Mouse (Mus musculus): ENCODE data around the gene Cep112.
A peak's percentile ranks its signal among the peaks of the same experiment; 100 is the strongest.

Gene Cep112

GRCm38 (mm10) chr11:108447148-108447547, 22.2 kb downstream of the Cep112 start:
- DNase-seq (ENCODE audit: low spot score in 2 of 2), result no peak

- DNase-seq (ENCODE audit: low spot score in 2 of 2), result peak in 1 of 2 experiments; percentile 39
These were observed 24.8 kb downstream of the Cep112 start for GRCm38 (mm10) chr11:108449811-108450210.

DNA sequence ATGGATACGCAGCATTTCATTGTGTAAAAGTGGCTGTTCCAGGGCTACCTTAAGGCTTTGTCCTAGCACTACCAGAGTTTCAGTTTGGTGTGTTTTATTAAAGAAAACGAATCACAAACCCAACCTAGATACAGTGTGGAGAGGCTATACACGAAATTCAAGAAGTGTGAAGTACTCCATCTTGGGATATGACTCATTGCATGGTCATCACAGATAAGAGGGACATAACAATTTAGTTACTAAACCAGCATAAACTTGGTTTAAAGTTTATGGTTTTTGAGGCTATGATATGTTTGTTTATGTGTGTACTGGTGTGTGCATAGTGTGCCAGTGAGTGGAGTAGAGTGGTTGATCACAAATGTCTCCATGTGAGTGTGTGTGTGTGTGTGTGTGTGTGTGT, 34.6 kb downstream of the Cep112 start:
- no peak for DNase-seq (ENCODE audit: low spot score in 2 of 2)

GRCm38 (mm10) chr11:108464138-108464537, 39.1 kb downstream of the Cep112 start:
- peak; percentile 5 to 53 for DNase-seq (ENCODE audit: low spot score in 2 of 2)

DNA sequence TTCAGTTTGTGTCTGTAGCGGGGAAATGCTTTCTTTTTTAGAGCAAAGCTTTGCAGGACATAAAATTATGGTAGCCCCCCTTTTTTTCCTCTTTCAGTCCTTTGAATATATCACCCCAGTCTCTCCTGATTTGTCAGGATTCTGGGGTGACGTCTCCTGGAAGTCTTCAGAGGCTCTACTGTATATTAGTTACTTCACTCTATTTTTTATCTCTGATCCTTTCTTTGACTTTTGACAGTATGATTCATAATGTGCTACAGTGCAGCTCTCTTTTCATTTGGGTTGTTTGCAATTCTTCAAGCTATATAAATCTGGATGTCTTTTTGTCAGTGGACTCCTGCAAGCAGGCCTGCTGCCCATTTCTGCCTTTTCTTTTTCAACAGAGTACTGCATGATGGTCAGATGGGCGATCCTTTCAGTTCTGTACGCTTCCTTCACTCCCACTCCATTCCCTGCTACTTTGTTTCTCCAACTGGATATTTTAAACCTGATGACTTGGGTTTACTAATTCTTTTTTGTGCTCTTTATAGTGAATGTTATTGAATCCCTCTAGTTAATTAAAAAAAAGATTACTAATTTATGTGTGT, 39.8 kb downstream of the Cep112 start:
- no peak for DNase-seq (ENCODE audit: low spot score in 2 of 2)

GRCm38 (mm10) chr11:108475738-108476137, 50.7 kb downstream of the Cep112 start:
- no peak for DNase-seq (ENCODE audit: low spot score in 2 of 2)

DNA sequence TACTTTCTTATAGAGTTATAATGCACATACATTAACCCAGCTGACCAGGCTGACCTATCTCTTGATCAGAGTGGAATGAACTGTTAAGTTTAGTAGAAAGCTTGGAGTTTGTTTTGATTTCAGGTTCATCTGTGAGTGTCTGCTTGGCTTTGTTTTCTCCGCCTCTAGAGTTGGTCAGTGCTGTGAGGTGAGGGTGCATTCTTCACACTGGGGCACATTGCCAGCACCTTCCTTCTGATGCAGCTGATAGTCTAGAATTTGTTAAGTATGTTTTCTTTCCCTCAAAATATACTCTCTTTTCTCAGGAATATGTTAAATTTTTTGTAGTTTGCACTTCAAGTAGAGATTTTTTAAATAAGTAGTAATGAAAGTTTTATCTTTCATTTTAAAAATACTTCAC, 51.2 kb downstream of the Cep112 start:
- DNase-seq (ENCODE audit: low spot score in 2 of 2), result no peak

DNA sequence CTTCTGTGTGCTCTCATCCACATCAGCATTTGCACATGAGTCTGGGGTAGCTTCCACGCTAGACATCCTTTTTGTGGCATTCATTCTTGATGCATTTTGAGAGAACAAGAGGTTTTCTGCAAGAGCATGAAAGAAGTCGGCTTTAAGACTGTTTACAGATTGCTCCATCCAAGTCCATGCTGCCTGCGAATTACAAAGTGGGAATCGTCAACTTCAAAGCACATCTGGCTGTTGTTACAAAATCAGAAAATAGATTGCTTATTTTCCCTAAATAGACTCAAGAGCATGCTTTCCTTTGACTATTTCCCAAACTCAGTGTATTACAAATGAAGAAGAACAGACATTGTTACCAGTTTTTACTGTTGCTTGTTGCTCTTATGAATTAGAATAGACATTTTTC, 59.0 kb downstream of the Cep112 start:
- no peak for DNase-seq (ENCODE audit: low spot score in 2 of 2)

DNA sequence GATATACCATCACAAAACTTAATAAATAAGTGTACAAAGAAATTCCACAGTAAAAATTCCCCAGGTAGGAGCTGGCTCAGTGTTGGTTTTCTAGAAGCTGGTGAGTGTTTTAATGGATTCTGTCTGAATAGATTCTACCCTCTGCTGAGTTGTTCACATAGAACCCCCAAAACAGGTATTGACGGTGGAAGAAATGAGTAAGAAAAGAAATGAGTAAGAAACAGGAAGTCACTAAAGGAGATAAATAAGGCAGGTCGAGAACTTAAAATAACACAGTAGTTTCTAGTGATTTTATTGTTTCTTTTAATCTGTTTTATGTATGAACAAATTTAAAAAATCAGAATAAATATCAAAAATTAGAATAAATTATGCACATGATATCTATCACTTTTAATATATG, 63.3 kb downstream of the Cep112 start:
- DNase-seq (ENCODE audit: low spot score in 2 of 2), result no peak

GRCm38 (mm10) chr11:108489863-108490262, 64.9 kb downstream of the Cep112 start:
- DNase-seq (ENCODE audit: low spot score in 2 of 2), result no peak

DNA sequence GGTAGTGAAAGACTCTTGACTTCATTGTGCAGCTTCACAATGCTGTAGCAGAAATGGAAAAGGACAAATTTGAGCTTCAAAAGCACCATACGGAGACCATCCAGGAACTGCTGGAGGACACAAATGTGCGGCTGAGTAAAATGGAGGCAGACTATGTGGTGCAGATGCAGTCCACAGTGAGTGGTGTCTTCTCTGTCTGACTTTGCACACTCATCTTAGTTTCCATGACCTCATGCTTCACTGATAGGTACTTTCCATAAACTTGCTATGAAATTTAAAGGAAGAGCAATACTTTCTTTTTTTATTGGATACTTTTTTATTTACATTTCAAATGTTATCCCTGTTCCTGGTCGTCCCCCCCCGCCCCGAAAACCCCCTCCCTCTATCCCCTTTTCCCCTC, 83.2 kb downstream of the Cep112 start:
- no peak for DNase-seq (ENCODE audit: low spot score in 2 of 2)

DNA sequence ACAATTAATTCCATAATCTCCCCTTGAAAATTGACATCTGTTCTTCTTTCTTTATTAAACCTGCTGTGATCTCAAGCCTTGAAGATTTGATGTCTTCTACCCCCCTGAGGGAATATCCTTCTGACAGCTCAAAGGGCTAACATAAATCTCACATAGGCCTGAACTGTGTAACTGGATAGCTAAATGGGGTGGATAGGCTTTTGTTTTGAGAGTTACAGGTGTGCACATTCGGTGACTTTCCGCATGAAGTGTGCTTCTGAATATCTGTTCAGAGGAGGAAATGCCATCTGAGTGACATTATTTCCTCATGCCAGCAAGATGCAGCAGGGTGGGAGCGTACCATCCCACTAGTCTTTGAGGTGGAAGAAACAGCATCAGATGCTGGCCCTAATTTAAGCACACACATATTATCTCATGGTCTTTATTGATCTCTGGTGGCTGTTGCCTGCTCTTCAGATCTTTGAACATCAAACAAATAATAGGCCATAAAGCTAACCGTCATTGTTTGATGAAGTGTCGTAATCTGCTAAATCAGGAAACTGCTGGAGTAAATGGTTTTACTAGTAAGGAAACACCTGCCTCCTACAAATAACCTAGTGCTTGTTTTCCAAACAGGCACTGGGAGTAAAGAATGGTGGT, 102.9 kb downstream of the Cep112 start:
- no peak for DNase-seq (ENCODE audit: low spot score in 2 of 2)

DNA sequence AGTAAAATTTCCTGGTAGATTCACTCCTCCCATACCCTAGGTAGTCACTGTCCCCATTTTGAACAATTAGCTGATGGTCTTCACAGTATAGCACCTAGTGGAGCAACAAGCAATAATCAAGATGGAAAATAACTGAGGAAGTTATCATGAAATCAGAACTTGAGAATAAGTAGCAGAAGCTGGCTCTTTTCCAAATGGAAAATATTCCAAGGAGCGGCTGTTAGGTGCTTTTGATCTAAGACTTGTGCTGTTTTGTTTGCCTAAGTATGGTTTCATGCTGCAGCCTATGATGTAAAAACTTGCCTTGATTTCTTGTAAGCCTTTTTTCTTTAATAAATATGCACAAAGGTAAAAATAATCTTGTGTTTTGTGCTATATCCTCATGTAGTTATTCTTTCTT, 107.9 kb downstream of the Cep112 start:
- no peak for DNase-seq (ENCODE audit: low spot score in 2 of 2)

- DNase-seq (ENCODE audit: low spot score in 2 of 2), result no peak
These were observed 109.0 kb downstream of the Cep112 start for GRCm38 (mm10) chr11:108534014-108534413.

GRCm38 (mm10) chr11:108552997-108553622, 128.1 kb downstream of the Cep112 start:
- DNase-seq (ENCODE audit: low spot score in 2 of 2), result no peak

- no peak for DNase-seq (ENCODE audit: low spot score in 2 of 2)
These were observed 128.9 kb downstream of the Cep112 start for GRCm38 (mm10) chr11:108553881-108554280.

- DNase-seq (ENCODE audit: low spot score in 2 of 2), result no peak
These were observed 133.6 kb downstream of the Cep112 start for GRCm38 (mm10) chr11:108558544-108558943.

DNA sequence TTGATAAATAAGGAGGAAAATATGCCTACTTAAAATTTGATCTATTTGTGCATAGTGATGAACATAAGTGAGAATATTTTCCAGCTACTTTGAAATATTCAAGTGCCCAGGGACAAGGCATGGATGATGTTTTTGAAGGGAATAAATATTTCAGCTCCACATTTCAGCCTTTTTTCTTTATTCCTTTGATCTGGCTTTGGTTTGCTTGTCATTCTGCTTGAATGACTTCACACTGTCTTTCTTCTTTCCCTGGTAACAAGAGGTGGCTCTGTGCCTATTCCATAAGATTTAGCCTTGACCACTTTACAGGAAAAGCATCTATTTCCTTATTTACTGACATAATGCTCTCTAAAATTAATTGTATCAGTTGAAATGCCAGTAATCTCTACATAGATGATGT, 134.5 kb downstream of the Cep112 start:
- no peak for DNase-seq (ENCODE audit: low spot score in 2 of 2)

- no peak for DNase-seq (ENCODE audit: low spot score in 2 of 2)
These were observed 137.1 kb downstream of the Cep112 start for GRCm38 (mm10) chr11:108562076-108562475.

- no peak for DNase-seq (ENCODE audit: low spot score in 2 of 2)
These were observed 161.7 kb downstream of the Cep112 start for GRCm38 (mm10) chr11:108586551-108587184.

DNA sequence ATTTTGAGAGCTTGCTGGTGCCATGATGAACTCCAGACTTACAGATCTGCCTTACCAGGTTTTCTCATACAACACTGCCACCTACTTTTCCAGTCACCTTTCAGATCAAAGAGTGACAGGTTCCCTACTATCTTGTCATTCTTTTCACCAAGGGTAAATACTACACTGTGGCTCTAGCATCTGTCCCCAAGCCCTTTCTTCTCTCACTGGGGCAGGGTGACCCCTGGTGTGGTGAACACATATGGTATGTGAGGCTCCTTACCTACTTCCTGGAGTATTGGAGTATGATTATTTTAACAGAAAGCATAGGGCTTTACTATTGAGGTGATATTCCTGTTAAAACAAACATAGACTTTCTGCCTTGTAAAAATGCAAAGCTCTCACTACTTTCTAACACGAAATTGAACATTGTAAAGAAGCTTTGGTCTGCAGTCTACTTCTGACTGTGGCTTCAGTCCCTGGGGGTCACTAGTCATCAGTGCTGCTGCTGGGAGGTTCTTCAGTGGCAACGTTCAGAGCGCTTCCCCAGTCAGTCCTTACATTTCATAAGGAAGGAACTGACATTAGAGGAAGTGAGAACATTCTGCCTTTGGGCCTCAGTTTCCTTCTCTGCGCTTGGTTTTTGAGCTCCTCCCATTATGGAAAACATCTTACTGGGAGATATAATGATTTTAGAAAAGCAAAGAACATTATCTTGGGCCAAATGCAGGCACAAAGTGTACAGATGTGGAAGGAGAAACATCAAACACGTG, 168.4 kb downstream of the Cep112 start:
- DNase-seq (ENCODE audit: low spot score in 2 of 2), result no peak

- DNase-seq (ENCODE audit: low spot score in 2 of 2), result no peak
These were observed 169.1 kb downstream of the Cep112 start for GRCm38 (mm10) chr11:108593959-108594579.
